Mouse (Mus musculus) right cerebral cortex, adult 2 months (tissue): ENCODE results near the gene Fndc3a.

Experiments used
- DNase-seq, 2 experiments: peaks; one replicate each; pipeline ENCODE4 v3.0.0; 2021 to 2022; ENCODE audit warnings: low spot score in 2 of 2

The Fndc3a gene

DNA sequence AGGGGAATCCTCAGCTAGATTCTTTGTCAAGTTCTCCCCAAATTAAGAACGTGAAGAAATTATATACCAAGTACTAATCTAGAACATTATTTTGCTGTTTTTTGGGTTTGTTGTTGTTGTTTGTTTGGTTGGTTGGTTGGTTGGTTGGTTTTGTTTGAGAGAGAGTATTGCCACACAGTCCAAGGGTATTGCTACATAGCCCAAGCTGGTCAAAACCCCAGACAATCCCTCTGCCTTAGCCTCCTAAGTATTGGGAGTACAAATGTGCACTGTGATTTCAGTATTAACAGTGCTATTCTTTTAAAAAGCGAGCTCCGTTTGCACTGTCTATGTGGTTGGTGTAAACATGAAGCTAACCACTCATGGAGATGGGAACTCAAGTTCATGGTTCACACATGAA is 37.9 kb downstream of the Fndc3a start:
- no peak for DNase-seq

DNA sequence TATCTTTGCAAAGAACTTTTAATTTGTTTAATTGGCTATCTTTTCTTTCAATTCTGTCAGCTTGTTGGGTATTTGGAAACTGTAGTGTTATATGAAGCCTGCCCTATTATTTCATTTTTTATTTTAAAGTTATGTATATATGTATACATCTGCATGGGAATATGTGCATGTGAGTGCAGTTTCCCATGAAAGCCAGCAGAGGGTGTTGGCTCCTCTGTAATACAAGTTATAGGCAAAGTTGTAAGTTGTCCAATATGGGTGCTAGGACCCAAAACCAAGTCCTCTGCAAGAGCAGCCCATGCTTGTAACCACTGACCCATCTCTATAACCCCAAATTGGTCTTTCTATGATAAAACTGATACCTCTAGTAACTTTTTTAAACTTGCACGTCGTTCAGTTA is 38.8 kb downstream of the Fndc3a start:
- DNase-seq = no peak

DNA sequence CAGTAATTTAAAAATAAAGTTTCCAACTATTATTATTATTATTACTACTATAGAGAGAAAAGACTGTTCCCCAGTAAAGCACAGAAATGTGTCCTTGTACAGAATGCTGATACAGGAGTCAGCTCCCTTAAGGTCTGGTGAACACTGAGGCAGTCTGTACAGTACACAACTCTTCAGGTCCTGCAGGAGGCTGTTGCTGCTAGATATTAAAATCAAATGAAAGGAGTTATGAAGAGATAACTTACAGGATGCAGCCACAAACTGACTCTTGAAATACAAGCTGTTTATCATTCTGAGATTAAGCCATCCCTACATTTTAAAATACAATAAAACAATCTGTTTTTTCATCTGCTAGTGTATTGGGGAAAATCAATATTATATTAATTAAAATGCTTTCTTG is 60.5 kb downstream of the Fndc3a start:
- DNase-seq = no peak

DNA sequence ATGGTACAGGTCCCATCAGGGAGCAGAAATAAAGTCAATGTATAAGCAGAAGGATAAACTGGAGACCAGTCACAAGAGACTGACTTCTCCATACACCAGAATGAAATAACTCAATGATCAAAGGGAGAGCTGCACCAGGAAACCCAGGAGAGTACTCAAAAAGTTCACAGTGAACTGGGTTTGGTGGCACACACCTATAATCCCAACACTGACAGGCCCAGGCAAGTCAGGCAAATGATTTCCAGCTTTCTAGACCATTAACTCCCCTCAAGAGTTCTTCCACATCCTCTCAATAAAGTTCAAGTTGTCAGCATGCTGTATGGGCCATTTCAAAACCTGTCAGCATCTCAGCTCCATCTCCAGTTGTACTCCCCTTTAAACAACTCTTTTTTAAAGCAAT is 64.3 kb downstream of the Fndc3a start:
- DNase-seq = no peak

DNA sequence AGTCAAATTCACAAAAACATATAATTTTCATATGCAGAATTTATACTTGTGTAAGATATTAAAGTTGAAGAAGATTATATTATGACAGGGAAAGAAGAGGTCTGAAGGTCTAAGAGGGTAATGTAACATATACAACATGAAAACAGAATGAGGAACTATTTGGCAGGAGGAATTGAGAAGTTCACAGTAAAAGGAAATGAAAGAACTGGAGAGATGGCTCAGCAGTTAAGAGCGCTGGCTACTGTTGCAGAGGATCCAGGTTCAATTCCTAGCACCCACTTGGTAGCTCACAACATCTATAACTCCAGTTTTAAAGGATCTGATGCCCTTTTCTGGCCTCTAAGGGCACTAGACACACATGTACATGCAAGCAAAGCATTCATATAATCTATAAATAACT is 65.2 kb downstream of the Fndc3a start:
- DNase-seq = no peak

DNA sequence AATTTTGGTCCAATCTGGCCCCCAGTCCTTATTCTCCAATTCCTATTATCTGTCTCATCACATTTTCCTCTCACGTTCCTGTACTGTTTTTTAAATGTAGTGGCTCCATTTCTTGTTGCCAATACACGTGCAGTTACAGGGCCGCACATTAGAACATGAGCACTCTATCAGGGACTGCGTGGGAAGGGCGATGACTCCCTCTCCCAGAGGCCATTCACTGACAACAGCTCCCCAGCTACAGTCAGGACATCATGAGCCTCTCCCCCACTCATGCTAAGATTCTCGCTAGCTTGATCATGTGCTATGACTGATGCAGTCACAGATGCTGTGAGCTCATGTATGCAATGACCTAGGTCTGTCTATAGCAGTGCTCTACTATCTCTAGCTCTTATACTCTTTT is 71.3 kb downstream of the Fndc3a start:
- no peak for DNase-seq

DNA sequence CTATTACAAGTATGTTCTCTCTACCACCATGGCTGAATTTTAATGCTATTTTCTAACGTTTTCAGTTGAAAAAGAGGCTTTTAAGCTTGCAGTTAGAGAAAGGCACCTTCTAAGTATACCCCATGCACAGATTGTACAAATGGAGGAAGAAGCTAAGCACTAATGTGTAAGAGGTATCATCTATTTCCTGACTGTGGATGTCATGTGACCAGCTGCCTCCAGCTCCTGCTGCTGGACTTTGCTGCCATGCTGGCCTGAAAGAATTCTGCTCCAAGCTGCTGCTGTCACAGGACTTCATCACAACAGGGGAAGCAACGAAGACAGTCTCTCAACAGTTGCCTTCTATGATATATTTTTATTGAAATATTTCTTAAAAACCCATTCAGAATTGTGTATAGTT is 76.2 kb downstream of the Fndc3a start:
- DNase-seq = no peak

DNA sequence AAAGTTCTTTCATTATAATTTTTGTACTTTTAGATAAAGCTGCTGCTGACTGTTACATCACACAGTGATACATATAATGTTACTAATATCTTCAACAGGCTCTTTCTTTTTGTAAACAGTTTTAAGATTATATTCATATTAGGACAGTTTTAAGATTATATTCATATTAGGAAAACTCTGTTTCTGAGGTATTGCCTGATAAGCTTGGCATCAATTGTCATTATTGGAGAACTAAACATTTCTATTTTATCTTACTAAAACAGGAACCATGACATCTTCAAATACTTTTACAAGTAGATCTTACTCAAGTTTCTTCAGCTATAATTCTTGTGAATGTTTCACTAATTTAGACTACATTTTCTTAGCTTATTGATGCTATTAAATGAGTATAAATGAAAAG is 84.4 kb downstream of the Fndc3a start:
- no peak for DNase-seq

DNA sequence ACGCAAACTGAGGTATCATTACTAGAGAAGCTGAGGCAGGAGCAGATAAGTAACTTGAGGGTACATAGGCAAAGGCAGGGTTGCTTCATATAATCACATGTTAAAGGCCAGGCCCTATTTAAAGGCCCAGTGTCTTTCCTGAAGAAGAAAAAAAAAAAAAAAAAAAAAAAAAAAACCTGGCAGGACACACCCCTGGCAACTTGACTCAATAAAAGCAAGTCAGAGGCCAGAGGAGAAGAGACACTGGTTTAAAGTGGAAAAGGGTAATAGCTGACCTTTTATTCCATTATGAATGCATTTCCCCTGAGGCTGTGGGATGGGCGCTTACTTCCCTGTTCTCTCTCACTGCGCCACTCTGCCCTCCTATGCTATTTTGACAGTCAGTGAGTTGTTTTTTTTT is 105.7 kb downstream of the Fndc3a start:
- no peak for DNase-seq

DNA sequence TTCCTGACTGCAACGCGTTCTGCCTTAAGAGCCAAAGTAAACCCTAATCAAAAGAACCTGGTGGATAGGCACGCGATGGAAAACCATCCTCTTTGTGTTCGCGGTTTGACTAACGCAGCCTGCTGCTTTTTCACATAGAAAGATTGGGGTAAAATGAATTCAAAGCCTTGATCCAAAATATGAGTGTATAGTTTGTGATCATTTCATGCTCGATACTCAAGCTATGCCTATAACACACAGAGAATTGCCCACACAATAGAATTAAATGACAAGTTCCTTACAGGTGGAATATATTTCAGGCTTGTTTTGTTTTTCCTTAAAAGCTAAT is 106.6 kb downstream of the Fndc3a start:
- no peak for DNase-seq

DNA sequence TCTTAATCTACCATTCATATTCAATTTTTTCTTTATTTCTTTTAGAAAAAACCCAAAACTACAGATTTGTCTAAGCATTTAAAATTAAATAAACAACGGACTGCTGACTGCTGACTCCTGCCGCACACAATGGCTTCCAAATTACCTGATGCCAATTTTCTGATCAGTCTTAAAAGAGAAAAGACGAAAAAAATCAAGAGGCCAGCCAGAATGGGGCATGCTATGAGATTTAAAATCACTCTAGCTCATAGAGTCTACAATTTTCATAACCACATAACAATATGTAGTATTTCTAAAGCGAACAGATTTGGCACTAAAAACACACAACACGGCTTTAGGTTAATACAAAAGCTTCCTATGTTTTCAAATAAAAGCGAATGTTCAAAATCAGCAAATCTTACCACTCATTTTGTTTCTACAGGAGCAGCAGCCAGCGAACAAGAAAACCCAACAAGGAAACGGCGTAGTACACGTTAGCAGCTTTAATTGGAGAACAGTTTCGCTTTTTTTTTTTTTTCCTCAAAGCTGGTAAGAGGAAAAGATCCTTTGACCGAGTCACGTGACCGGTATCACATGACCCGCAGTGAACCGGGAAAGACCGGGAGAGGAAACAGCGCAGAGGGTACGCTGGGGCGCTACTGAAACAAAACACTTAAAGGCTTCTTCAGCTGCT is 107.1 kb downstream of the Fndc3a start:
- DNase-seq = peak; percentile 91 to 93

DNA sequence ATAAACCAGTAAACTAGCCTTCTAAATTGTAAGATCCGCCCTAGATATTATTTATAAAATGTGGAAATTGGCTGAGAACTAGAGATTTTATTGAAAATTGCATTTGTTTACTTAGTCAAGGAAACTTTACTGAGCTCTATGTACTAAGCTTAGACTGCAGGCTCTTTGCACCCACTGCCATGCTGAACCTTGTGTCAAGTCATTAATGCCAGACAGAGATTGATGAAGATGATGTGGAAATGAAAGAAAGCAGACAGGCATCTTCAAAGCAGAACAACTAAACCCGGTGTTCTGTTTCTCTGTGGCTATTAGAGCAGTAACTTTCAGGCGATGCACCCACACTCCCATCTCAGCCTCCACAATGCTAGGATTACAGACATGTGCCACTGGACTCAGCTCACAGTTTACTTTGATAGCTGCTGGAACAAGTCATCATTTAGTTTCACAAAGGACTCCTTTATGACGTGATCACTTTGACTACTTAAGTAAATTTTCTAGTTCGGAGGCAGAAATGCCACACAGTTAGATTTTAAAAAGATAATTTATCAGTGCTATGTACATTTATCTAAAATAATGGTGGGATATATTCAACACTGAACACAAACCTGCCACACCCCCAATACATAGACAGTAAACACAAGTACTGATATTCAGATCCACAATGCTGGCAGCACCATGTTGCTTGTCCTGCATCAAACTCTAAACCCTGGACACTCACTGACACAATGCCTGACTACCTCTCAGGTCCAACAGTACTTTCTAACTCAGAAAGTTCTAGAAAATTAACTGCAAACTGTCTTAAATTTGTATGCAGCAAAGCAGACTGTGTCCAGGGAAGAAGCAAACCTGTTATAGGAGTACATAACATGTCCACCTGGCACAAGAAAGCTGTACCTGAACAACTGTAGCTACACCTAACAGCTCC is 108.2 kb downstream of the Fndc3a start:
- no peak for DNase-seq

DNA sequence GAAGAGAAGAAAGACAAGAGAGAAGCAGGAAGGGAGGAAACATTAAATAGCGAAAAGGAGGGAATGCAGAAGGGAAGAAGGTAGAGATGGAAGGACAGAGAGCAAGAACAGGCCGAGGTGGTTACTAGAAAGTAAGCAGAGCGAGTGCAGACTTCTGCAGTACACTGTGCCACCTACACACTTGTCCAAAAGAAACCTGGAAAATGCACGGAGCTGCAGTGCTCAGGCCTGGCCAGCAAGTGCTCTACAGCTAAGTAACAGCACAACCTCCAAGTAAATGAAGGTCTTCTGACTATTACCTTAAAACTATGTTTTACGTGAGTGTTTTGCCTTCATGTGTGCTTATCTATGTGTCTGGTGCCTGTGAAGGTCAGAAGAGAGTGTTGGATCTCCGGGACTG is 109.4 kb downstream of the Fndc3a start:
- no peak for DNase-seq

DNA sequence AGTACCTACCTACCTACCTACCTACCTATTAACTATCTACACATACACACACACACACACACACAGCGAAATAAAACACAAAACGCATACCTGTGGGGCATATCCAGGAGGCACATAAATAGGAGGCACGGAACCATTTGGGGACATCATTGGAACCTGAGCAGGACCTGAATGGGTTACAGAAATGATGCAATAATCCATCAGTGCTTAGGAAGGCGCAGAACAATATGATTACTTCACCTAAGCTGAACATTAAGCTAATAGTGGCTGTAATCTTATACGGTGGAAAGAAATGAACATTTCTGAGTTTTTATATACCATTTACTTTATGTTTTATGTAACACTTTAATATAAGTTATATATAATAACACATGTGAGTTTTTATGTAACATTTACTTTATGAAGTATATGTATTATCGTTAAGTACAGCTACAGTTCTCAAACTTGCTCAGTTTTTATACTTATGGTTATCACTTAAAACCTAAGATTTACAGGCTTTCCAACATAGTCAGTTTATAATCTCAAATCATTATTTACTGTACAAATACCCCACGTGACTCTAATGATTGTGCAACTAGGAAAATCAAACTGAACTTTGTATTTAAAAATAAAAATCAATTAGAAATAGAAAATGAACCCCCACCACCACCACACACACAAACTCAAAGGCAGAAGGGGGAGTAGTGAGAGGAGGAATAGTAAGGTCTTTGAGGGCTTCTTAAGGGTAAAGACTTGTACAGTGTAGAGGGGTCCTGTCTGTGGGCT is 110.6 kb downstream of the Fndc3a start:
- DNase-seq = no peak

DNA sequence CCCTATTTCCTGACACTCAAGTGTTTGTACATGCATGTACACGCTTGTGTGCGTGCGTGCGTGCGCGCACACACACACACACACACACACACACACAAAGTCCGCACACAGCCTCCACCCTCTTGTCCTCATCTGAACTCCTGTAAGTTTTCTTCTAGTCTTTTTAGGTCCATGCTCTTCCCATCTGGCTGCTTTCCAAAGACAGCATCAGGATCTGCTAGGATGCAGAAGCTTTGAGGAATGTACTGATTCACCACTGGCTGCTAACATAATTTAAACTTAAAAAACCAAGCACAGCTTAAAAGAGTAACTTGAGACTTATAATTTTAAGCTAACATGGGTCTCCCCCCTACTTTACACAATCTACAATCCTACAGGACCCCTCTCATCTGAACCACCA is 115.6 kb downstream of the Fndc3a start:
- DNase-seq = no peak

DNA sequence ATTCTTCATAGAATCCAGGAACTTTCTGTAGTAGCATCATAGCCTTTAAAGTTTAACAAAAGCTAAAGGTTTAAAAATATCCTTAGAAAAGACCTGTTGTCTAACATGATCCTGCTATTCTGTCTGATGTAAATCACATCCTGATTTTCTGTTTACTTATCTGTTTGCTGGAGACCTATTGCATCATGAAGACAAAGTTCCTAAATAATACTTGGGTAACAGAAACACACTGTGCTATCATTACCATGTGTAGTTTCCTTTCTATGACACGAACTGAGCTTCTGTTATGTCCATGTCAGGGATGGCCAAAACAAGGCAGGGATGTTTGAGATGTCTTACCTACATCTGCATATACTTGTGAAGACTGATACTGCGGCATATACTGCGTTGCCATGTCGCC is 120.4 kb downstream of the Fndc3a start:
- no peak for DNase-seq

DNA sequence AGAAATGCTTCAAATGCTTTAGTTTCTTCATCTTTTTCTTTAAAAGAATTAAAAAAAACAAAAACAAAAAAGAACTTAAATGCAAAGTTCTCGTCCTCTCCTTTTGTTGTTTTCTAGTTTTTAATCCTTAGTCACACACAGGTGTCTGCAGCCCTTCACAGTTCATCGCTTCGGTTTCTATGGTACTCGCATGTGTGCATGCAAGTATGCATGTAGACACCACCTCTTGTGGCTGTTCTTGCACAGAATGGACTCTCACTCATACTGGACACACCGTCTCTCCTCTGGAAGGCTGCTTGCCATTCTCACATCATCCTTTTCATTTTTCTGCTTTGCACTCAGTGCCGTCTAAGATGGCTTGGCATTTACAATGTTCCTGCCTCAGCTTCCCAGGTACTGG is 126.8 kb downstream of the Fndc3a start:
- DNase-seq = no peak

DNA sequence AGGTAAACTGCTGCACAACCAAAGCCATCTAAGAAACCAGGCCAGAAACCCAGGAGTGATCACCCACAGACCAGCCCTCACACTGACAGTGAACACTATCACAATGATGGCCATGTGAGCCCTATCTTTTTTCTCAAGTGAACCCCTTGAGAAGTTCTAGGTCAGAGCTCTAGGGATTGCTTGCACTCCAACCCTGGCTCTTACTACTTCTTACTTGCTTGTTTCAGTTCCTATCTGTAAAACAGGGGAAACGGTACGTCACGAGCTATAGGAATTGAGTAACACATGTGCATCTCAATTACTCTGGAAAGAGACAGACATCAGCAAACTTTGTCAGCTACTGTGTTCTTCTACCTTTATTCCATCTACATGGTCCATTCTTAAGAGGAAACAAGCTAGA is 128.8 kb downstream of the Fndc3a start:
- no peak for DNase-seq

DNA sequence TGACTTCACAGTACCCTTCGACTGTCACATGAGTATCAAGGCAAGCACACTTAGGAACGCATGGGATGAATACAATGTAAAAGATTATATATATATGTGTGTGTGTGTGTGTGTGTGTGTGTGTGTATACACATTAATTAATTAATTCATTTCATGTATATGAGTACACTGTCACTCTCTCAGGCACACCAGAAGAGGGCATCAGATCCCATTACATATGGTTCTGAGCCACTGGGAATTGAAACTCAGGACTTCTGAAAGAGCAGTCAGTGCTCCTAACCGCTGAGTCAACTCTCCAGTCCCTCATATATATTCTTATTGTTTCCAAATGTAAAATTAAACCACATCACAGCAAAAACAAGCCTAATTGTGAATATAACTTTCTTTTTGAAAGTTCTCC is 133.5 kb downstream of the Fndc3a start:
- DNase-seq = no peak

DNA sequence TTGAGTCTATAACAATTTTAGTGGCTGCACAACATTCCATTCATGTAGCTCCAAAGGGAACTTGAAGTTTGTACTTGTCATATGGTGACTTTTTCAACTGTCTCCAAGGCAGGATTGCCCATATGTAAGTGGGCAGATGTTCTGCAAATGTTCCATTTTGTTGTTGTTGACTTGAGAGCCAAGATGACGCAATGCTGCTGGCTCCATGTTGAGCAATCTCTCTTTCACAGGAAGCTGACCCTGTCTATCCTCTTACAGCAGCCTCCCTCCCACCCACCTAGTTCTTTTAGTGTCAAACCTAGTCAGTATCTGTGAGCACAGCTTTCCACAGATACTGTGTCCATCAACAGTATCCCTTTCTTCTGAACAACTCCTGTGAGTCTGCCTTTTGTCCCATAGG is 145.9 kb downstream of the Fndc3a start:
- no peak for DNase-seq

DNA sequence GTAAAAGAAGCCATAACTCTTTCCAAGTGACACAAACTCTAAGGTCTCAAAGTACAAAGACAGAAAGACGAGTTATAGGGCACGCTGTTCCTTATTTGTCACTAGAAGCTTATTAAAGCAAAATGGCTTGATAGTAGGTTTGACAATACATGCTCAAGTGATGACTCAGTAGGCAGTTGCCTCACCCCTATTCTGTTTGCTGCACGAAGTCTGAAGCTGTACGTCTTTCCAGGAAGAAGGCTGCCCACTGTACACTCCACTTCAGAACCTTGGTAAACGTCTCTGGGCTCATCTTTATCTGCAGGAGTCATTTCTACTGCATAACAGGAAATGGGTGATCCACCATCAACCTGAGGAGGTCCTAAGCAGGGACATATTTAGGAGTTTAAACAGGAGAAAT is 151.0 kb downstream of the Fndc3a start:
- no peak for DNase-seq

DNA sequence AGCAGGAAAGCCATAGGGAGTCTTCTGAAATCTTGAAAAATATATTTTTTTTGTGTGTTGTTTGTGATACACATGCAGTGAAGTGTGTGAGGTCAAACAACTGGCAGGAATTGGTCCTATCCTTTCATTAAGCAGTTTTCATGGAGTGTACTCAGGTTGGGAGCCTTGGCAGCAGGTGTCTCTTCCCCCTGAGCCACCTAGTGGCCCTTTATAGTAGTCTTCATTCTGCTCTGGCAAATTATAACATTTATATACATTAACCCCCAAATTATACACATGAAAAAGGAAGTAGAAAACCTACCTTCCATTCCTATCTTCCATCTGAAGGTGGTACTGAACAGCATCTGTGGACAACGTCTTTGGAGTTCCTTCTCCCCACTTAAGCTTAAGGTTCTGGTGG is 154.0 kb downstream of the Fndc3a start:
- no peak for DNase-seq
